Mouse (Mus musculus) thymus, postnatal 4 days (tissue): ENCODE measurements around the gene Nrf1.

Experiments used
- DNase-seq: peaks from one replicate; pipeline ENCODE4 v3.0.0; 2021

Gene Nrf1

GRCm38 (mm10) chr6:30177305-30177704 is 129.5 kb downstream of the Nrf1 start:
- peak; percentile 25 for DNase-seq

- DNase-seq = peak; percentile 34
Measured at GRCm38 (mm10) chr6:30178023-30178639, 130.3 kb downstream of the Nrf1 start.

- DNase-seq = no peak
Measured at GRCm38 (mm10) chr6:30179046-30179445, 131.3 kb downstream of the Nrf1 start.

- DNase-seq = no peak
Measured at GRCm38 (mm10) chr6:30180321-30180720, 132.5 kb downstream of the Nrf1 start.

- no peak for DNase-seq
Measured at GRCm38 (mm10) chr6:30182038-30182437, 134.2 kb downstream of the Nrf1 start.

GRCm38 (mm10) chr6:30183624-30184023 is 135.8 kb downstream of the Nrf1 start:
- no peak for DNase-seq

GRCm38 (mm10) chr6:30195656-30196055 is 147.9 kb downstream of the Nrf1 start:
- no peak for DNase-seq

- no peak for DNase-seq
Measured at GRCm38 (mm10) chr6:30196143-30196542, 148.4 kb downstream of the Nrf1 start.
